Mouse (Mus musculus) lung, postnatal 0 days (tissue): ENCODE measurements around the gene Bves.

Experiments used
- CTCF ChIP-seq: IDR thresholded peaks from 2 replicates; pipeline ENCODE4 v1.5.1; 2016; ENCODE audit warnings: antibody characterized with exemption, mild to moderate bottlenecking
- EP300 ChIP-seq: IDR thresholded peaks from 2 replicates; pipeline ENCODE4 v1.6.1; 2016; ENCODE audit warnings: antibody characterized with exemption, mild to moderate bottlenecking, control low read depth

DNA sequence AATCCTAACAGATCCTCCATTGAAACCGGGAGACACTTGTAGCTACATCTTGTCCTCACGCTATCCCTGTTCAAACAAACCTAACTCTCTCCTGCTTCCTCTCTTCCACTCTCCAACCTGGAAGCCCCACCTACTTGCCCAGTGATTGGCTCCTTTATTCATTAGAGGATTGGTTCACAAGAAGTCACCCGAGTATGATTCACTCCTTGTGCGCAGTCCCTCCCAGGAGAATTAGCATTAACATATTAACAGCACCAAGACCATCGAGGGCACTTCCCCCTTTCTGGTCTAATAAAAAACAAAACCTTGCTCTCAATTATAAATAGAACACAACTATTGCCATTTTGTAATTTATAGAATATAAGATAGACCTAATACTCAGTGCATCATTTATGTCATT lies 40.5 kb upstream of the Bves start:
- TF ChIP-seq CTCF: no peak
- no peak for TF ChIP-seq EP300
